Mouse (Mus musculus) NIH3T3 (cell line): ENCODE results near the gene Kctd19.

Experiments used
- DNase-seq: peaks from one replicate; pipeline ENCODE4 v3.0.0-alpha.2; 2012; ENCODE audit warnings: low read depth

Gene Kctd19

DNA sequence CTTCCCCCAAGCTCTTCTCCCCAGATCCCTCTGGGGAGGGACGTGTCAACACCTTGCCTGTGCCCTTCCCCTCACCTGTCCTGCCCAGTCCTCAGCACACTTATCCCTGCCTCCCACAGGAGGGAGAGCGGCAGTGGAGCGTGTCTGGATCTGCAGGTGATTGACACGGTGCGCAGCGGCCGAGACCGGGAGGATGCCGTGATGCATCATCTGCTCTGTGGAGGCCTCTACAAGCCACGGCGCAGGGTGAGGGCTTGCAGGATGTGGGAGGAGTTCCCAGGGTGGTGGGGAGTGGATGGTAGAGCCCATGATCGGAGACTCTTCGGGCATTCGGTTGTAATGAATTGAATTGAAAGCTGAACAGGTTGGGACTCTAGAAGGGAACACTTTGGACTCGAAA, 54.1 kb downstream of the Kctd19 start:
- DNase-seq: no peak

GRCm38 (mm10) chr8:105356681-105357080, 56.6 kb downstream of the Kctd19 start:
- no peak for DNase-seq

DNA sequence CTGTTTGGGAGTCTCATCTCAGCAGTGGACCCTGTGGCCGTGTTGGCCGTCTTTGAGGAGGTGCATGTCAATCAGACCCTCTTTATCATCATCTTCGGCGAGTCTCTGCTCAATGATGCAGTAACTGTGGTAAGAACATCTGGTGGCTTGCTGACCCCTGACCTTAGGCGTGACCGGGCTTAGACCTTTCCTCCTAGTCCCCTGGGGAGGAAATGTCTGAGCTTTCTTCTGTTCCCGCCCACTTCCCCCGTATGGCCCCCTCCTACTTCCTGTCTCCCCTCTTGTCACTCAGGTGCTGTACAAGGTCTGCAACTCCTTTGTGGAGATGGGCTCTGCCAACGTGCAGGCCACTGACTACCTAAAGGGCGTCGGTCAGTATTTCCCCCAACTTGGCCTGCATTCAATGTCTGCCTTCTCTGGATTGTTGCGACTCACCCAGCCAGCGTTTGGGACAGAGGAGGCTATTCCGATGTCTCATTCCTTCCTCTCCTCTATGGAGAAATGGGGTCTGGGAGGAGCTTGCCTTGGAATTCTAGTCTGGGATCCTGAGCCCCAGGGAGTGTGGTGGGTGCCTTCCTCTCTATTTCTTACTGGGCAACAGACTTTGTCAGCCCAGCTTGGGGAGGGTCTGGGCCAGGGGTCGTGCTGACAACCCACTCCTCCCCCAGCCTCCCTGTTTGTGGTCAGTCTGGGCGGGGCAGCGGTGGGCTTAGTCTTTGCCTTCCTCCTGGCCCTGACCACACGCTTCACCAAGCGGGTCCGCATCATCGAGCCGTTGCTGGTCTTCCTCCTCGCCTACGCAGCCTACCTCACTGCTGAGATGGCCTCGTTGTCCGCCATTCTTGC, 57.9 kb downstream of the Kctd19 start:
- peak; percentile 79 for DNase-seq

- DNase-seq: no peak
Observed at GRCm38 (mm10) chr8:105354549-105354948, 58.8 kb downstream of the Kctd19 start.

DNA sequence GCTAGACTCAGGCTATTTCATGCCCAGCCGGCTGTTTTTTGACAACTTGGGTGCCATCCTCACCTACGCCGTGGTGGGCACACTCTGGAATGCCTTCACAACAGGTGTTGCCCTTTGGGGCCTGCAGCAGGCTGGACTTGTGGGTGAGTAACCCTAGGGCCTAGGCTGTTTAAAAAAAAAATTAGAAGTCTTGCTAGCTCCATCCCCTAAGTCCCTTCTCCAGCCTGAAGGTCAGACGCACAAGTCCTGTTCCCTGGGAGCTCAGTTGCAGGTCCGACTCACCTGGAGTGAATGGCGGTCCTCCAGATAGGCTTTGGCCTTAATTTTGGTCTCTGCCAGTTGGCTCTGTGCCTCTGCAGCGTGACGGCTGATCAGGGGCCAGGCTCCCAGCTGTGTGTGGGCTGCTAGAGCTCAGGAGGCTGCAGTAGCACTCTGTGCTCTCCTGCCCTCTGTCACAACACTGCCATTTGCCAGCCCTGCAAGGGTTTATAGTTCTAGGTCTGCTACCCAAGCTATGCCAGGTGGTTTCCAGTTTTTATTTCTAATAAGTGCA, 59.6 kb downstream of the Kctd19 start:
- DNase-seq: no peak

- peak; percentile 39 for DNase-seq
Observed at GRCm38 (mm10) chr8:105350186-105350585, 63.1 kb downstream of the Kctd19 start.

DNA sequence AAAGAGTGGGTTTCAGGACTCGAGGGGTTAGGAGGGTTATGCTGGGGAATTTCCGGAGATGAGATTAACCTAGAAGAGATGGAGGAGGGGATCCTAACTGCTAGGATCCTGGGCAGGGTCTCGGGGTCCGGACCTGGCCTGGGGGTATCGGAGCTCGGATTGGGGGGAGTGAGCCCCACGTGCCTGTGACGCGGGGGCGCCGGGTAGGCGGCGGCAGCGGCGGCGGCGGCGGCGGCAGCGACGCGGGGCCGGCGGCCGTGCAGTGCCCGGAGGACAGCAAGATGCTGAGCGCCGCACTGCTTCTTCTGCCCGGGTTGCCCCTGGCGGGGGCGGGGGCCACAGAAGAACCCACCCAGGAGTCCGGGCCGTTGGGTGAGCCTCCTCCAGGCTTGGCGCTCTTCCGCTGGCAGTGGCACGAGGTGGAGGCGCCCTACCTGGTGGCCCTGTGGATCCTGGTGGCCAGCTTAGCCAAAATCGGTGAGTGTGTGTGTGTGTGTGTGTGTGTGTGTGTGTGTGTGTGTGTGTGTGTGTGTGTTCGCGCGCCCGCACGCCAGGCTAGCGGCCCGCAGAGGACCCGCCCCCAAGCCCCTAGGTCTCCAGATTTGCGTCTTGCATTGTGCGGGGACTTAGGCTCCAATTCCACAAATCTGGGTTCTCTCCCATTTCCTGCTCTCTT, 64.1 kb downstream of the Kctd19 start:
- peak; percentile 55 for DNase-seq

DNA sequence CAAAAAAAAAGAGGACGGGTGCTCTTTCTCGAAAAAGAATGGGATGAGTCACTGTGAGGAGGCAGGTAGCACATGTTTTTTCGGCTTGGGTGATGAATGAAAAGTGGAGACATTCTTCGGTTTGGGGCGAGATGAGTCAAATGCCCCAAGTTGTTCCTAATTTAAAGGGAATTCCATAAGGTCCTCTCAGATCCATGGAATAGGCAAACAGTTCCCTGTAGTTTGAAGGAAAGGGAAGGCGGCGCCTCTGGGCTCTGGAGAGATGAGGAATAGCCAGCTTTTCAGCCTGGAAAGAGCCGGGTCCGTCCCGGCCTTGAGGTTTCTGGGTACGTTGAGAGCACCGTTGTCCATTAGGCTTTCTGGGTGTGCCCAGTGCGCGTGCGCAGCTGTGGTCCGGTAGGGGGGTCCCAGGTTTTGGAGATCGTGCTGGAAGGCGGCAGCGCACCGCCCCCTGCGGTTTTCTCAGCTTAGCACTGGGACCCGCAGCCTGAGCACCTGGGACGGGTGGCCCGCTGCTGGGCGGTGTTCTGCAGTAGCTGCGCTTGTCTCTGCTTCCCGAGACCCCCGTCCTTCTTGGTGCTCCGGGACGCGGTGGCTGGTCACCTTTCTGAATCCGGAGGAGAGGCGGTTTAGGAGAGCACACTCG, 64.7 kb downstream of the Kctd19 start, which contains the start of gene Slc9a5:
Slc9a5 (plus strand) TSS at position 394 of the 646 bp plus-strand sequence.
- DNase-seq: peak; percentile 82

DNA sequence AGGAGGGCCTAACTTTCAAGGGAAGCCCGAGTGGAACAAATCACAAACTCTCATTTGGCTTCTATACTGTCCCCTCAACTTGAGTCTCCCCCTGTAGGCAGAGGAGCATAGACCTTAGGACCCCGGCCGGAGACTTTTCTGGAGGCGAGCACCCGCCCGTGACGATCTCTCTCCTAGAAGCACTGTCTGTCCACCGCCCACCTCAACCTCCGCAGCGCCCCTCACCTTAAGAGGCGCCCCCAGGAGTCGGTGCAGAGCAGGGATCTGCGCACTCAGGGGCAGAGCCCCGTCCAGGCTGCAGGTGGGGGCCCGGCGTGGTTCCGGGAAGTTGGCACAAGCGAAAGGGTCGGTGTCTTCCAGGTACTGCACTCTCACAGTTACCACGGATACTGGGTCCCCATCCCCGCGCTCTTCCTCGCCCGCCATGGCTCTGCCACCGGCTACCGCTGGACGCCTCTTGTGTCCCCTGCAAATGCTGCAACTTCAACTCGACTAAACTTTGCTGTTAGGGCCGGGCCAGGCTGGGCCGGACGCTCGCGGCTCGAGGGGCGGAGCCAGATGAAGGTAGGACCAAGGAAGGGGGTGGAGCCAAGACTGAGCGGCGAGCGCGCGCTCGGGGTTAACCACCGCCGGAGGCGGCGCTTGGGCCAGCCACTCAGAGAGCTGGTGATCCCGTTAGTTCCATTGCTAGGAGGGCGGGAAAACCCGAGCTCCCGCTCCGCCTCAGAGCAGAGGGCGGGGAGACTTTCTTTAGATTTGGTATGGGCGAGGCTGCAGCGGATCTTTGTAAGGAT, 65.7 kb downstream of the Kctd19 start, which contains the start of gene Fhod1:
Fhod1 (minus strand) TSS at position 526 of the 794 bp plus-strand sequence.
- DNase-seq: peak; percentile 99

DNA sequence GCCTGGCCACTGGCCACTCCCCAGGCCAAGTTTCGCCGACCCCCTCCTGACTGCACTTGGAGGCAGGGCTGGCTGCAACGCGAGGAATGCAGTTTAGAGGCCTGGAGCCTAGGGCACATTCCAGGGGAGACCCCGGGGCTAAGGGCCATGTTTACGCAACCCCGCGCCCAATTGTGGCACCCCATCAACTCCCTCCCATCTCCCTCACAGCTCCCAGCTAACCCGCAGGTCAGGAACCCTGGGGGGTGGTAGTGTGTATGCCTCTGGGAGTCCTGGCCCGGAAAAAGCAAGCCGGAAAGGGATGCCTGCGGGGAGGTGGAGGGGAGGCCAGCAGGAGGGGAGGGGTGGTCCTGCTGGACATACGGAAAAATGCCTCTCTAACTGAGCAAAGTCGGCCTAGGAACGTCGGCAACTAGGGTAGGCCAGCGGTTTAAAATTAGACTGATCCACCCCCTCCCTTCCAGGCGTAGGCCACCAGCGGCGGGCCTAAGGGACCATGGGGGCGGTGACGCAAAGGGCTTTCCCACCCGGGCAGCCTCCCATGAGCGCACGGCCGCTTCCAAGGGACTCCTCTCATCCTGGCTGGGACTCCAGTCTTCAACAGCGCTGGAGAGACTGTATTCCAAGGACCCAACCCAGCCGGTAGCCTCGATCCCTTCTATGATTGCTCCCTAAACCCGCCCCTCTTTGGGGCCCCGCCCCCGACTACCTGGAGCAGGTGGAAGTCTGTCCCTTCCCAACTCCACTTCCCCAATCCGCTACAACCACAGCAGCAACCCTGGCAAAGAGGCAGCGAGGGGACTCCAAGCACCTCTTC, 66.5 kb downstream of the Kctd19 start:
- DNase-seq: peak; percentile 75

- DNase-seq: peak; percentile 76
Observed at GRCm38 (mm10) chr8:105345061-105345975, 68.0 kb downstream of the Kctd19 start.

DNA sequence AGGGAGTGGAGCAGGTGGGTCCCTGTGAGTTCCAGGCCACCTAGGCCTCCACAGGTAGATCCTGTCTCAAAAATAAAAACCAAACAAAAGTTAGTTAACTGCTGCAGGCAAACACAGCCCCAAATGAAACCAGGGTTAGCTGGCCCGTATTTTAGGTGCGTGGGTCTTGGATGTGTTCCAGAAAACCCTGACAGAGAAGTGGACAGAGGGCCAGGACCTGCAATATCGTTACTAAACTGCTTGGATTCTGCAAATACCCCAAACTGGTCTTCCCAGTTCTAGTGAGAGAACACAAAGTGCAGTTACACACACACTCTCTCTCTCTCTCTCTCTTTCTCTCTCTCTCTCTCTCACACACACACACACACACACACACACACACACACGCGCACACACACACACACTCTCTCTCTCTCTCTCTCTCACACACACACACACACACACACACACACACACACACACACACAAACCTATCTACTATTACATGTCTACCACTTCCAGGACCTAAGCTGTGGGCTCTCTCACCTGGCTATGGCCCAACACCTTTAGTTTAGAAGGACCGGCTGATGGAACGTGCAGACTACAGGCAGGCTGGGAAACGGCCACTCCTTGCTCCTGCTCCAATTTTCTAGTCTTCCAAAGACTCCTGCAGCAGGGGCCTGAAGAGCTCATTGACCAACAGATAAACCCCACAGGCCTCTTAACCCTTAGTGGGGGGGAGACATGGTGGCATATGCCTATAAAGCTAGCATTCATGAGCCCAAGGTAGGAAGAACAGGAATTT, 69.3 kb downstream of the Kctd19 start:
- DNase-seq: no peak

DNA sequence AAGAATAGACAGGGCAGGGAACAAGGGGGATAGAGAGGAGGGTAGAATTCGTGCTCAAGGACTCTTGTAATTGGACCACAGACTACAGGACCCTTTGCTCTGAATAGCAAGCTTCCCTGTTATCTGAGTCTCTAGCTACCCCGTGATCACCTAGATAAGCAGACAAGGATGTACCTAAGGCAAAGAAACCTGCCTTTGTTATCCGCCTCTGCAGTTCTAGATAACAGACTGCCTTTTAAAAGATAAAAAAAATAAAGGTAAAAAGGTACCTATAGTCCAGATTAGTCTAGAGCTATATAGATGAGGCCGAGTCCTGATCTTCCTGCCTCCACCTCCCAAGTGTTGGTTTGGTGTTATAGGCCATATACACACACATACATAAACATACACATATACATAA, 70.5 kb downstream of the Kctd19 start:
- DNase-seq: no peak

DNA sequence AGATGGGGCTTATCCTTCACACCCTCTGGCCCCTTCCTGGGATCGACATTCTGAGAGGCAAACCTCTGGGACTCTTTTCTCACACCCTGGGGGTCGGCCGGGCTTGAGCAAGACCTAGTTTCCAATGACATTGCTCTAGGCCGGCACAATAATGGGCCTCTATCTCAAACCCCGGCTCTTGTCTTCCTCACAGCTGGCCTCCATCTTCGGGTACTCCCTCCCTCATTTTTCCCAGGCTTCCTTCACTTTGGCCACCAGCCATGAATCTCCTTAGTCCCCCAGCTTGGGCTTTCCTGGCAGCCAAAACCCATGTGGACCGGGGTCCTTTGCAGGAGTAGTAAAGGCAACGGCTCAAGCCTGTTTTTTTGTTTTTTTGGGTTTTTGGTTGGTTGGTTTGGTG, 71.9 kb downstream of the Kctd19 start:
- DNase-seq: no peak

- no peak for DNase-seq
Observed at GRCm38 (mm10) chr8:105339886-105340635, 73.2 kb downstream of the Kctd19 start.

DNA sequence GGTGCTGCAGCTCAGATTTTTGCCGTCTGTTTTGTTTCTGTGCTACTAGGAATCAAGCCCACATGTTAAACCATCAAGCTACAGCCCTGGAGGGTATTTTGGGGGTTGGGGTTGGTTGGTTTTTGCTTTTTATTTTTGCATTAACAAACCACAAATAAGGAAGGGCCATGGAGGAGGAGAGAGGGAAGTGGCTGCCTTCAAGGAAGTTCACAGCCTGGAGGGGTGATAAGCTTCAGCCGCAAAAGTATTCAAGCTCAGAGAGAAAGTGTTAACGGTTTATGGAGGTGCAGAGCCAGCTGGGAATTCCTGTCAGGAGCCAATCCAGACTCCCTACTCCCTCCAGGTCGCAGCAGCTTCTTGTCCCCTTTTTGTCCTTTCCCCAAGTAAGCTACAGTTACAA, 74.3 kb downstream of the Kctd19 start:
- no peak for DNase-seq

DNA sequence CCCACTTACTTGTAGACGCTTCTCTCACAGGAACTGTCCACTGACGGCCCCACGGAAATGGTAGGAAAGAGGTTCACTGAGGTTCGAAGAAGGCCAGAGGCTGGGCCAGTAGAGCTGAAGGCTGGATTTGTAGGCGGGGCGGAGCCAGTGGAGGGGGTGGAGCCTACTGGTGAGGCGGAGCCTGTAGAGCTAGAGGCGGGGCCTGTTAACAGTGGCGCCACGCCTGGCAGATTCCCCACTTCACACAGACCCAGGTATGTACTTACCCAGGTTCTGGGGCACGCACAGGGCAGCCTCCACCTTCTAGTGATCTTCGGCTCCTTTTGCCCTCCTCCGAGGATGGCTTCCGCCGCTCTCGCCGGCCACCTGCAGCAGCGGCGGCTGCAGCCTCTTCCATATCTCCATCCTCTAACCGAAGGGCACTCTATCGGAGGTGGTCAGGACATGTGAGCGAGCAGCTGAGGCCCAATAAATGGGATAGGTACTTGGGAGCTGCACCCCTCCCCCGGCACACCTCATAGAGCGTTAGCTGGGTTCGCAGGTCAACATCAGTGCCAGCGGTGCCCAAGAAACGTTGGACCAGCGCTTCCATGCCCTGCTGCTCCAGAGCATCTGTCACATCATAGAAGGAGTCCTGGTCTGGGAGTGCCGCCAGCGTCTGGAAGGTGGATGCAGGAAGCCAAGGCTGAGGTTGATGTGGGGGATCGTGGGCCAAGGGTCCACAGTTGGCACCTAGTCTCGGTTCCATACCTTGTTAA, 76.8 kb downstream of the Kctd19 start:
- DNase-seq: no peak
